Mouse (Mus musculus) gastrocnemius, postnatal 36 days (tissue): ENCODE measurements around the gene E330009J07Rik. TPM values are rescaled to one million over a fixed set of nuclear protein-coding genes. Genes with fewer than 3 reads are reported as not detected.

Source experiments
- DNase-seq, 2 experiments: peaks; one replicate each; pipeline ENCODE4 v3.0.0; 2022
- intact Hi-C: fragments of 180-260 bp; cut with DNase I; formaldehyde crosslinking; loops from one replicate; pipeline ENCODE4 v1.15.1; 2025
- total RNA-seq, 2 experiments: library from RNA; stranded (reverse); gene quantifications; 2 replicates each; pipeline ENCODE4 v1.2.3; 2021

Gene E330009J07Rik
- total RNA-seq, 2 experiments from 2014 or later: 1.0 to 1.6 TPM

DNA sequence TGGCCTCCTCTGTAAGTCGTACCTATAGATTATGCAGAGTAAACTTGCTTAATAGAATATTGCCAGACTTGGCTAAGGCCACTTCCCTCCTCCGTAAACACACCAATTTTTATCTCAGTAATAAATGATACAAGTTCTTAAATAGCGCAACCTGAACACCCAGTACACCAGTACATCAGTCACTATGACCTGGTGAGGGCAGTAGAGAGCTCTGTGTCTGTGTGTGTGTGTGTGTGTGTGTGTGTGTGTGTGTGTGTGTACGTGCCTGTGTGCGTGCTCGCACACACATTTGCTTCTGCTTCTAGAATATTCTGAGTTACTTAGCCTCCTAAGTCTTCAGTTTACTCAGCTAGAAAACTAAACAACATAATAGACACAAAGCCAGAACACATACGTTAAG lies 82.6 kb downstream of the E330009J07Rik start:
- no peak for DNase-seq
- intact Hi-C loops: no loop called here

Other genes with a start within 250 kb of the E330009J07Rik start
- 1 to 10 TPM; 5.4 to 8.2 TPM for gene Agk, start 111.0 kb downstream of the E330009J07Rik start, total RNA-seq
- gene Wee2, start 3.0 kb upstream of the E330009J07Rik start, total RNA-seq: not detected
- 10 to 100 TPM; 21.6 to 24.2 TPM for gene Ssbp1, start 35.2 kb upstream of the E330009J07Rik start, total RNA-seq
- gene Tas2r137, start 55.1 kb upstream of the E330009J07Rik start, total RNA-seq: not detected
- gene Tas2r108, start 57.4 kb upstream of the E330009J07Rik start, total RNA-seq: not detected
- not detected for gene Prss37, start 83.4 kb upstream of the E330009J07Rik start, total RNA-seq
- gene Olfr461, start 118.9 kb upstream of the E330009J07Rik start, total RNA-seq: not detected
- gene Olfr460, start 133.4 kb upstream of the E330009J07Rik start, total RNA-seq: not detected
- under 1 TPM; 0.15 TPM for gene Clec5a, start 149.7 kb upstream of the E330009J07Rik start, total RNA-seq
- gene Tas2r138, start 177.2 kb upstream of the E330009J07Rik start, total RNA-seq: not detected
- under 1 TPM; 0.43 to 0.54 TPM for gene Mgam, start 192.7 kb upstream of the E330009J07Rik start, total RNA-seq